Mouse (Mus musculus) heart, embryonic 14.5 days (tissue): ENCODE data around the gene Tssk6. TPM values are rescaled to one million over a fixed set of nuclear protein-coding genes. Genes with fewer than 3 reads are reported as not detected.

Experiments used
- ATAC-seq: fragments of 200-750 bp; cut with Nextera tagmentation; 2 replicates; pipeline ENCODE4 v1.8.0; 2017; ENCODE audit warnings: low read depth, moderate TSS enrichment; ENCODE audit not compliant: insufficient number of reproducible peaks, insufficient read depth, low FRiP score
- H3K27ac ChIP-seq, 2 experiments: fragments of 200-500 bp in 1 of 2; fragments of 300-500 bp in 1 of 2; sonication (generic) in 1 of 2; replicated peaks in 1 of 2; 2 replicates each; pipeline ENCODE4 v1.5.1; 2012 to 2014; ENCODE audit warnings: low read depth in 2 of 2, low read length in 2 of 2, control low read depth in 1 of 2, mild to moderate bottlenecking in 1 of 2, mixed read lengths in 1 of 2; ENCODE audit not compliant: control insufficient read depth in 1 of 2, insufficient read depth in 1 of 2
- H3K27me3 ChIP-seq: fragments of 300-500 bp; sonication (generic); 2 replicates; pipeline ENCODE4 v1.6.1; 2014; ENCODE audit warnings: mild to moderate bottlenecking, low read length, control low read depth; ENCODE audit not compliant: control insufficient read depth, insufficient read depth
- H3K36me3 ChIP-seq: fragments of 300-500 bp; sonication (generic); 2 replicates; pipeline ENCODE4 v1.6.1; 2014; ENCODE audit warnings: mild to moderate bottlenecking, control low read depth, low read length, mixed read lengths; ENCODE audit not compliant: control insufficient read depth, insufficient read depth
- H3K4me1 ChIP-seq, 2 experiments: fragments of 200-500 bp in 1 of 2; fragments of 300-500 bp in 1 of 2; sonication (generic) in 1 of 2; 2 replicates each; pipeline ENCODE4 v1.6.1; 2012 to 2014; ENCODE audit warnings: low read length in 2 of 2, control low read depth in 1 of 2, mixed read lengths in 1 of 2; ENCODE audit not compliant: control insufficient read depth in 2 of 2, insufficient read depth in 2 of 2
- H3K4me2 ChIP-seq: fragments of 300-500 bp; sonication (generic); 2 replicates; pipeline ENCODE4 v1.6.1; 2014; ENCODE audit warnings: mild to moderate bottlenecking, low read length
- H3K4me3 ChIP-seq, 2 experiments: fragments of 200-500 bp in 1 of 2; fragments of 300-500 bp in 1 of 2; sonication (generic) in 1 of 2; 2 replicates each; pipeline ENCODE4 v1.5.1; 2012 to 2014; ENCODE audit warnings: low read length in 2 of 2, mild to moderate bottlenecking in 2 of 2, control low read depth in 1 of 2, low read depth in 1 of 2, moderate library complexity in 1 of 2; ENCODE audit not compliant: control insufficient read depth in 1 of 2, insufficient read depth in 1 of 2
- H3K9ac ChIP-seq: fragments of 300-500 bp; sonication (generic); 2 replicates; pipeline ENCODE4 v1.6.1; 2014; ENCODE audit warnings: mild to moderate bottlenecking, low read length
- H3K9me3 ChIP-seq: fragments of 300-500 bp; sonication (generic); 2 replicates; pipeline ENCODE4 v1.6.1; 2016; ENCODE audit warnings: low read length, control low read depth; ENCODE audit not compliant: control insufficient read depth
- WGBS: fragments of 180-500 bp; shearing (Covaris S2); extraction: QIAGEN DNeasy Blood & Tissue Kit; methylation state at CpG from one replicate; pipeline ENCODE4 v1.1.7; 2014; 5-methylcytosine and 5-hydroxymethylcytosine counted together
- polyA plus RNA-seq: library from polyadenylated mRNA; unstranded; fragments of >200 nt; fragmentation: Nextera tagmentation; extraction: Ambion mirVana; gene quantifications from 2 replicates; pipeline ENCODE4 v1.2.1, GENCODE M21; 2014

The Tssk6 gene
- polyA plus RNA-seq, 1 experiment from 2014 or later = 1.8 TPM

DNA sequence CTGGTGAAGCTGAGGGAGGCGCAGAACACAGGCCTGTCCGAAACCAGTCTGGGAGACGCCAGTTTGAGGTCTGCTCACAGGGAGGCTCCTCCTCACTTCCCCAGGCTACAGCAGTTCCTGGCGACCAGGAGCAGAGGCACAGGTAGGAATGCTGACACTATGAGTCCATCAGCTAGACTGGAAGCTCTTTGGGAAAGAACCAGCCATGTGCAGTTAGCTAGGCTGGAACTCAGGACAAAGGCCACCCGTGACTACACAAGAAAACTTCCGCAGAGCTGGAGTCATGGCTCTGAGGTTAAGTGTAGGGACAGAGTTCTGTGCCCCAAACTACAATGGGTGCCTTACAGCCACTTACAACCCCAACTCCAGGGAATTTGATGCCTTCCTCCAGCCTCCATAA lies 4.1 kb upstream of the Tssk6 start:
- H3K9ac ChIP-seq = no peak overlapping the region
- no peak overlapping the region for H3K4me2 ChIP-seq
- H3K9me3 ChIP-seq = no peaks in the 10 kb centered on the region
- H3K27ac ChIP-seq = no peak overlapping the region
- H3K36me3 ChIP-seq = peaks cover 49% of the 10 kb centered on the region
- H3K4me3 ChIP-seq = no peak overlapping the region
- ATAC-seq = no peak
- H3K4me1 ChIP-seq = peaks cover 23 to 57% of the 10 kb centered on the region in 2 experiments
- WGBS = 89% methylated on average over 6 of the region's 6 CpGs
- H3K27me3 ChIP-seq = no peaks in the 10 kb centered on the region

DNA sequence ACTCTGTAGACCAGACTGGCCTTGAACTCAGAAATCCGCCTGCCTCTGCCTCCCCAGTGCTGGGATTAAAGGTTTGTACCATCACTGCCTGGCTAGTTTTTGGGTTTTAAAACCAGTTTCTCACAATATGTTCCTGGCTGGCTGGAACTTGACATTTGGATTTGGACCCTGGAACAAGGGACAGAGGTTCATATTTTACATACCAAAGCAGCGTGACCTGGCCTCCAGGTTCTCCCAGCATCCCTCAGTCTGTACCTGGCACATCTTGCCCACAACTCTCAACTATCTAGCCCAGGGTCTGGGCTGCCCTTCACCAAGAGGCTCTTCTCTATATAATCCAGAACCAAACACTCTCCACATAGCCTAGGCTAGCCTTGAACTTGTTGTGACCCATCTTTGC lies 2.1 kb upstream of the Tssk6 start:
- H3K27ac ChIP-seq = no peak overlapping the region
- H3K4me1 ChIP-seq = peaks cover 21 to 58% of the 10 kb centered on the region in 2 experiments
- WGBS = 96% methylated on average over 2 of the region's 2 CpGs
- H3K27me3 ChIP-seq = no peaks in the 10 kb centered on the region
- no peaks in the 10 kb centered on the region for H3K9me3 ChIP-seq
- no peak for ATAC-seq
- no peak overlapping the region for H3K9ac ChIP-seq
- H3K4me3 ChIP-seq = no peak overlapping the region
- peak overlapping the region; percentile 97 for H3K4me2 ChIP-seq
- peaks cover 29% of the 10 kb centered on the region for H3K36me3 ChIP-seq

- Histone ChIP-seq H3K27ac (peak overlapping the region; percentile 90 to 96), H3K4me3 (peak overlapping the region; percentile 65 to 81), H3K36me3 (peaks cover 20% of the 10 kb centered on the region), H3K4me2 (peak overlapping the region; percentile 97), H3K27me3 (no peaks in the 10 kb centered on the region), H3K4me1 (peaks cover 15 to 47% of the 10 kb centered on the region in 2 experiments), H3K9ac (peak overlapping the region; percentile 96), H3K9me3 (no peaks in the 10 kb centered on the region)
- WGBS = 15% methylated on average over 12 of the region's 12 CpGs
- ATAC-seq = no peak; the same call in 1 of the 2 replicates
Observed at GRCm38 (mm10) chr8:69900895-69901451, 1.0 kb upstream of the Tssk6 start.

GRCm38 (mm10) chr8:69901484-69902162 lies 361 bp upstream of the Tssk6 start:
- ATAC-seq = peak; percentile 63
- H3K9ac ChIP-seq = peak overlapping the region; percentile 96
- H3K4me1 ChIP-seq = peaks cover 15 to 45% of the 10 kb centered on the region in 2 experiments
- peak overlapping the region; percentile 97 for H3K4me2 ChIP-seq
- peak overlapping the region; percentile 65 to 81 for H3K4me3 ChIP-seq
- H3K9me3 ChIP-seq = no peaks in the 10 kb centered on the region
- H3K27ac ChIP-seq = peak overlapping the region; percentile 90 to 96
- no peaks in the 10 kb centered on the region for H3K27me3 ChIP-seq
- H3K36me3 ChIP-seq = peaks cover 14% of the 10 kb centered on the region
- 3% methylated on average over 41 of the region's 41 CpGs for WGBS

- Histone ChIP-seq H3K9ac (peak overlapping the region; percentile 96), H3K4me1 (peaks cover 13 to 39% of the 10 kb centered on the region in 2 experiments; a peak in 3 of 4 replicates), H3K9me3 (no peaks in the 10 kb centered on the region), H3K4me3 (peak overlapping the region; percentile 65 to 81), H3K36me3 (peaks cover 16% of the 10 kb centered on the region), H3K4me2 (peak overlapping the region; percentile 97), H3K27me3 (no peaks in the 10 kb centered on the region), H3K27ac (peak overlapping the region; percentile 78 to 96)
- peak; percentile 85 for ATAC-seq
- whole genome bisulfite sequencing = under 1% methylated on average over 45 of the region's 45 CpGs
Observed at GRCm38 (mm10) chr8:69903063-69903542, 1.1 kb downstream of the Tssk6 start.

- H3K4me2 ChIP-seq = no peak overlapping the region; the same call in 1 of the 2 replicates
- H3K27me3 ChIP-seq = no peaks in the 10 kb centered on the region
- H3K27ac ChIP-seq = no peak overlapping the region
- H3K4me3 ChIP-seq = no peak overlapping the region
- peaks cover 13 to 39% of the 10 kb centered on the region in 2 experiments; a peak in 3 of 4 replicates for H3K4me1 ChIP-seq
- WGBS = 76% methylated on average over 8 of the region's 8 CpGs
- no peaks in the 10 kb centered on the region for H3K9me3 ChIP-seq
- peaks cover 20% of the 10 kb centered on the region for H3K36me3 ChIP-seq
- no peak overlapping the region for H3K9ac ChIP-seq
- no peak for ATAC-seq
Observed at GRCm38 (mm10) chr8:69904096-69904495, 2.1 kb downstream of the Tssk6 start.

DNA sequence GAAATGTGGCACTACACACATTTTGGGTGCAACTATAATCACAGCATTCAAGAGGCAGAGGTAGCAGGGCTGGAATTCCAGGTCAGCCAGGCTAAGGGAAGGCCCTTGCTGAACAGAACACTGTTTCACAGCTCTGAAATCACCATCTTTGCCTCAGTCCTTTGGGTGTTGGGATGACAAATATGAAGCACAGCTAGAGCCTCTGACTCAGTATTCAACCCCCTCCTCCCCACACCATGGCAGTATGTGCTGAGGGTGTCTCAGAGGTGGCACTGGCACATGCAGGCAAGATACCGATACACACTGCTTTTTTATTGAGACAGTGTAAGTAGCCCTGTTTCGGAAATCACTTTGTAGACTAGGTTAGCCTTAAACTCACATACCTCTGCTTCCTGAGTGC lies 4.3 kb downstream of the Tssk6 start:
- Histone ChIP-seq H3K27me3 (no peaks in the 10 kb centered on the region), H3K9me3 (no peaks in the 10 kb centered on the region), H3K36me3 (peaks cover 42% of the 10 kb centered on the region), H3K27ac (no peak overlapping the region), H3K4me2 (no peak overlapping the region), H3K4me3 (no peak overlapping the region), H3K4me1 (peaks cover 11 to 27% of the 10 kb centered on the region in 2 experiments; a peak in 3 of 4 replicates), H3K9ac (no peak overlapping the region)
- 87% methylated on average over 2 of the region's 2 CpGs for WGBS
- no peak for ATAC-seq
